Mouse (Mus musculus) adrenal gland, adult 2 months (tissue): ENCODE measurements at regions not wholly inside any gene's neighbourhood (a gene's known extent, or its start where the extent isn't known, plus 50 kb on each side); places are given as distances from the start of the nearest gene placed in this dataset.
A peak's percentile ranks its signal among the peaks of the same experiment; 100 is the strongest.

Experiments used
- DNase-seq: peaks from one replicate; pipeline ENCODE4 v3.0.0; 2021

DNA sequence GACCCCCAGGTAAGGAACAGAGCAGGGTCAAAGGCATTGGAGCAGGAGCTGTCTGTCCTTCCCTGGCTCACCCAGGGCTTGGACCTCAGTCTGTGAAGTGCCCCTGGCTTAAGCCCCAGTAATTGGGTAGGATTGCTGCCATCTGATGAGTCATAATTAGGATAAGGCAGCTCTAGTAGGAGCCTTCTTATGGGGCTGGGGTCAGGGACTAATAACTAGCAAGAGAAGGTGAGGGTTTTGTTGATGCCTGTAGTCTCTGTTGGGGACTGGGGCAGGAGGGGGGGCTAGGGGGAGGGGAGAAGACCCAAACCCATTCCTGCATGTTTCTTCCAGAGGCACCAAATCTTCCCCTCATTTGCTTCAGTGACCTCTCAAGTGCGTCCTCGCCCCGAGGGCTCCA lies 172.4 kb upstream of the Mki67 start:
- peak; percentile 47 for DNase-seq

GRCm38 (mm10) chr7:135889016-135889726 lies 173.0 kb upstream of the Mki67 start:
- DNase-seq, result peak; percentile 8

DNA sequence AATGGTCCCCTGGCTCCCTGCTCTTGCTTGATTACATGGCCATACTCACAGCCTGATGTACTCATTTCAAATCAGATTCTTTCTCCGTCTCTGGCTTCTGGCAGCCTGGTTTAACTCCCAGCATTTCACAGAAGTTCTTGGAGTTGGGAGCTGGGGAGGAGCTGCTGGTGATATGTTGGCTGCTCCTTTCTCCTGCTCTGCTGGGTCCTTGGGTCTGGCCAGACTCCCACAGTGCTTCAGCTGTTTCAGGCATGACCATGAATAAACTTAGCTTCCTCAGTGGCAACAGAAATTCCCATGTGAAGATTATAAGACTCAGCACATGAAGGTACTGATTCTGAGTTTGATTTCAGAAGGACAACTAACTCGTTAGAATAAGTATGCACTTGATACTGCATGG lies 182.7 kb upstream of the Mki67 start:
- no peak for DNase-seq

DNA sequence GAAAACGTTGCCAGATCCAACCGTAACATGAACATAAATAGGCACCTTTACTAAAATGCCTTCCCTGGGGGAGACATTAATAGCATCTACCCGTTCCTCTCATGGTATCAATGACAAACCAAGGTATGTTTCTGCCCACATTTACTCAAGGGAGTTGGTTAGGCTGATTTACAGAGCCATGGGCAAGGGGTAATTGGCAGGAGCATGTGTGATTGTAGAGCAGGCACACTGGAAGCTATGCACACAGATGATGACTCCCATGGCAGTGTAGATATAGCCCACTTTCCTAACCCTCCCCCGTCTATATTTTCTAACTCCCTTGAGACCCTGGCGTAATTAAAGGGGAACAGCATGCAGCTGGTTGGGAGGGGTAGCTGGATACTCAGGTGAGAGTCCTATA lies 183.6 kb upstream of the Mki67 start:
- no peak for DNase-seq

DNA sequence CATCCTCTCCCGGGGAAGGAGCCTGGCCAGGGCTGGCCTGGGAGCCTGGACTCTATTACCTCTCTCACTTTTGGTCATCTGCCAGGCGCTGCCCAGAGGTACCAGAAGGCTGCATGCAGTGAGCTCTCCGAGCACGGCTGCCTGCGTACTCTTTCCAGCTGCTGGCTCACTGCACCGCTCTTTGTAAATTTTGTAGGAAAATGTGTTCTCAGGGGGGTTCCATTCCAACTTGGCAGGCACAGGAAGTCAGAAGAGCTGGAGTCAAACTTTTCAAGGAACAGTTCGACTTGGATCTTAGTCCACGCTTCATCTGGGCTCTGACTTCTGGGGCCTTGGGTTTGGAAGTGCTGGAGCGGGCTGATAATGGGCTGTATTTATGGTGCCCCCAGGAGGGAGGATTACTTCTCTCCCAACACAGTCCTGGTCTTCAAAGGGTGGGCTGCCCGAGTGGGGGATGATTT lies 184.7 kb upstream of the Mki67 start:
- DNase-seq, result peak; percentile 64

DNA sequence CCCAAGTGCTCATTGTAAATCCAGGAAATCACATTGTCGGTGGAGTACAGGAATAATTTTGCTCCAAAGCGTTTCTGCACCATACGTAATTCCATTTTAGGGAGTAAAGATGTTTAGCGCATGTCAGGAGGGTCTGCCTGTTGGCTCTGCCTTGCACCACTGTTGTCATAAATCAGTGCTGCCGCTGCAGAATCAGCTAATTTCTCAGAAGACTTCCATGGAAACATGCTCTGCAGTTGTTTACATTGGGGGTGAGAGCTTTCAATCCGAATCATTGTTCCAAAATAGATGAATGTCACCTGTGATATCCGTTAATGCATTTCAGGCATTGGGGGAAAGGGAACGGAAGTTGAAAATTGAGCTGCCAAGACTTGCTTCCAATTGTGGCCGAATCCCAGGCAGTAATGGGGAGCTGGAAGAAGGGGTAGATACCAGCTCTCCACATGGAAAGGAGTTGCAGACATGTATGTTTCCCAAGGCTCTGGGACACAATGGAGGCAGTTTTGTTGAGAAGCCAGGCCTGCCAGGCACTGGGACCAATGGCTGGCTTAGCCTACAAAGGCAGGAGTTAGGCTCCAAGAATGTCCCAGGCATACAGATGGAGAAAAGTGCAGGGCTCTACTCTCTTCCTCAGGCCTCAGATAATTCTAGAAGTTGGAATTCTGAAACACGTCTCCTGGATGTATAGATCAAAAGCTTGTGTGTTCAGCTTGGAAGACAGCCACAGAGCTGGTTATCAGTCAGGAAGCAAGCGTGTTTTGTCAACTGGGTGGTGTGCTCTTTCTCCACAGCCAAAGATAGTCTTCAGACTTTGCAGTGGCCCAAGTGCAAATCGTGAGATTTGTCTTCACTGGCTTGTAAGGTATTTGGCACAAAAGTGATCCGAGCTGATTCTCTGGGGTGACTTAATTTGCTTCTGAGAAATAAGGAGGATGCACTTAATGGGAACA lies 186.2 kb upstream of the Mki67 start:
- no peak for DNase-seq

GRCm38 (mm10) chr7:135911376-135911775 lies 195.2 kb upstream of the Mki67 start:
- no peak for DNase-seq

- no peak for DNase-seq
Observed at GRCm38 (mm10) chr7:135913923-135914634, 197.9 kb upstream of the Mki67 start.

DNA sequence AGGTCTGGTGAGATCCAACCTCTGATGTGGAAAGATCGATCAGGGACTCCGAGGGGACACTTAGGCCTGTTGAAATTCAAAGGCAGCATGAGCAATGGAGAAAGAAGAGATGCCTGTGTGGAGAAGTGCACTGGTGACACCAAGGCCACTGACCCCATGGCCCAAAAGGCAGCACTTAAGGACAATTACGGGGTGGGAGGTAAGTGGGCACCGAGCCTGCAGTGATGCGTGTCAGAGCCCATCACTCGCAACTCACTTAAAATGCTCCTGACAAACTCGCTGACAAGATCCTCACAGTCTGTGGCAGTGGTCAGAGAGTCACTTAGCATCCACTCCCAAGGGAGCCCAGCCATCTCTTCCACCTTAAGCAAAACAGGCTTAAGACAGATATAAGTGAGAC lies 207.7 kb upstream of the Mki67 start:
- DNase-seq, result no peak

DNA sequence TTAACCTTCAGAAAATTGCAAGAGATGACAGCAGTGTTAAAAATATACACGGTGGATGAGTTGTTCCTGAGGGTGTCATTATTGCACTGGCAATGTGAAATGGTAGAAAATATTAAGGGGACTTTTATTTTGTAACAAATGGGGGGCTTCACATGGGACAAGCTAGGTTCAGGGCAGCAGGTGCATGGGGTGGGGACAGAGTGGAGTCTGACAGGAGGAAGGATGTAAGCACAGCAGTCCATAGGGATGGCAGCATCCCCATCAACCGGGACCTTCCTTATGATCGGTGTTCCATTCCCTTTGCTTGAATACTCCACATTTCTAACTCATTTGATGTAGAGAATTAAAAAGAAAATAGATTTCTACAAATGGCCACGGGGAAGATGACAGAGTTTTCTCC lies 208.5 kb upstream of the Mki67 start:
- no peak for DNase-seq

- DNase-seq, result no peak
Observed at GRCm38 (mm10) chr7:135930091-135930490, 213.9 kb upstream of the Mki67 start.

GRCm38 (mm10) chr7:135932595-135933175 lies 216.5 kb upstream of the Mki67 start:
- no peak for DNase-seq

DNA sequence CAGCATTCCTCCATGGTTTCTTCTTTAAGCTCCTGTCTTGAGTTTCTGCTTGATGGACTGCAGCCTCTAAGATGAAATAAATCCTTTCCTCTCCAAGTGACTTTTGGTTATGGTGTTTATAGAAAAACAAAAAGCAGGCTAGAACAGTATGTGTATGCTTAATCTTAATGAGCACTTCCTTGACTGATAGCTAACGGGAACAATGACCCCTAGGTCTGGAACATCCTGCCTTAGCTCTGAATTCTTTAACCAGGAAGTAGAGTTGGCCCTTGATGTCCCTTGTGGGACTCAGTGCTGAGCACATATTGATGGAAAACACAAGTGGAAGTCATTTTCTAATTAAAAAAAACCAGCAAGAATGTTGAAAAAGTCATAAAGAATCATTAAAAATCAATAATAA lies 219.0 kb upstream of the Mki67 start:
- DNase-seq, result no peak

DNA sequence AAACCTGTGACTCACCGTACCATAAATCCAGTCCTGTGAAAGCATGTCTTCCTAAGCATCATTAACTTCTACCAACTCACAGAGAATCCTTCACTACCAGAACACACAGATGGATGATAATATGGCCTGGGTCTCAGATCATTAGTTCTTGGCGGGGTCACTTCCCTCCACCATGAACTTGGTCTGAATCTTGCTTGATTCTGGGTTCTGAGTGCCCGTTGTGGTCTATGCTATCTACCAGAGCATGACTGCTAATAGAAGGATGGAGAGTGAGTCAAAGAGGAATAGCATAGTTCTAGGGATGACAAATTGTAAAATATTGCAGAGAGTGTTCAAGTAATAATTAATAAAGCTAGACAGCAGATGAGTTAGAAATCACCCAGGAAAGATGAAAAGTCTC lies 221.3 kb upstream of the Mki67 start:
- DNase-seq, result no peak

- DNase-seq, result no peak
Observed at GRCm38 (mm10) chr7:135939341-135939740, 223.2 kb upstream of the Mki67 start.

- no peak for DNase-seq
Observed at GRCm38 (mm10) chr7:135942826-135943225, 226.7 kb upstream of the Mki67 start.

- no peak for DNase-seq
Observed at GRCm38 (mm10) chr7:135946071-135946646, 230.0 kb upstream of the Mki67 start.

GRCm38 (mm10) chr7:135961026-135961425 lies 244.9 kb upstream of the Mki67 start:
- DNase-seq, result no peak

DNA sequence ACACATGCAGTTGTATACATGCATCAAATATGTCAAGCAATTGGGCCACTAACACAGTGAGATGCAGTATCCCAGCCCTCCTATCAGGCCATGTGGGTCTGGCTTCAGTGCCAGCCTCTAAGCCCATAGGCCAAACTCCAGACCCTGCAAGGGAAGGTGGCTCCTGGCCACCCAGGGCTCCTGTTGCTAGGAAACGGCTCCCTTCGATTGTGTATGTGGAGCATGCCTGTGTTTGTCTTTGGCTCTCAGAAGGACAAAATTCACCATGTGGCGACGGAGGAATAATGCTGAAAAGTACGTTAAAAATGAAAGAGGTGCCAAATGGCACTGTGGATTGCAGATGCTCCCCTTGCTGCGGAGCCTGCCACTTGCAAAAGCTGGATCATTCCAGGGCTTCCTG lies 249.4 kb upstream of the Mki67 start:
- no peak for DNase-seq

GRCm38 (mm10) chr7:135966231-135966630 lies 250.1 kb upstream of the Mki67 start:
- DNase-seq, result no peak

DNA sequence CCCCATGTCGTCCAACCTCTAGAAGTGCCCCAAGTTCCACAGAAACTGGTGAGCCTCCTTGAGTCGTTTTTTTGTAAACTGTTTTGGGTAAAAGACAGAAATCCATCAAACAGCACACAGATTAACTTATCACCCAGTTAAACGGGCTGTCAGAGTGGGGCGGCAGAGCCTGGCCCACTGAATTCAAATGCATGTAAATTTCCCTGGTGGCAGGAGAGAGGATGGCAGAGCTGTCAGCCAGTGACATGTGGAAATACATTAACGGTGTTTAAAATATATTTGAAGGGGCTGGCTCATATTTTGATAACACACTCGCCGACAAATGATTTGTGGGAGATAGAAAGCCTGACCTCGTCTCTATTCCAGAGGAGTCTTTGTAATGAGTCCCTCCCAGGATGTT lies 252.5 kb upstream of the Mki67 start:
- DNase-seq, result no peak

GRCm38 (mm10) chr7:135986021-135986420 lies 269.9 kb upstream of the Mki67 start:
- peak; percentile 8 for DNase-seq
